In the genomic region with DNA sequence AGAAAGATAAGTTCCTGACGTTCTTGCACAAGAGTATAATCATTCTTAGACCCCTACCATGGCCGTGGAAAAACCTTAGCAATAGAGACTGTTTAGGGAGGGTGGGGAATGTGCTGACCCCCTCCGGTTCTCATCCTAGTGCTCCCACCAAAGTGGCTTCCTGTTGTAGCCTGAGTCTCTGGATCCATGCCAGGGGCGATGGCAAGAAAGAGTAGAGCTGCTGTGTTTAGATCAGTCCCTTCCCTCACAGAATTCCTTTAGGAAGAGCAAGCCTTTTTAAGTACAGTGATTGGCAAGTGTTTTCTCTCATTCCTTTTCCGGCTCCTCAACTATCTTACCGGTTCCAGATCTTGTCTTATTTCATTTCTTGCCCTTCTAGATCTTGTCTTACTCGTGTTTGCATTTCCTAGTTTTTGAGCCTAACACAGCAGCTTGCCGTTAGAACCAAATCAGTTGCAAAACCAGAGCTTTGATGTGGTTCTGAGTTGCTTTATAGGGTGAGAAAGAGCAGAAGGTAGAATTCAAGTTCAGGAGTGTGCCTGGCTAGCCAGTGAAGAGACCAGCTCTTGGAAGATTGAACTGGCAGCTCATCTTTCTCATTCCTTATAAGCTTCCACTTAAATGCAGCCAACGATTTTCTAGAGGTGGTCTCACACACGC, we compare ENCODE assay signal across 7 mouse cellular contexts. TPM values are rescaled to one million over a fixed set of nuclear protein-coding genes. Genes with fewer than 3 reads are reported as not detected.
A peak's percentile ranks its signal among the peaks of the same experiment; 100 is the strongest.
DNase-seq lines count a peak whose midpoint lies in the region; ATAC-seq and TF ChIP-seq lines count a peak whose summit lies in the region.

No protein-coding gene starts in this region.

- peak overlapping the region; percentile 89 for H3K4me2 ChIP-seq in hindbrain, embryonic 13.5 days
- peak overlapping the region; percentile 100 for H3K4me2 ChIP-seq in liver, embryonic 15.5 days
- H3K4me2 ChIP-seq in stomach, embryonic 14.5 days (replicated peaks; ENCODE audit: low read depth, low read length), result peak overlapping the region; percentile 89

- H3K4me1 ChIP-seq in thymus, adult 2 months (replicated peaks; ENCODE audit: control insufficient read depth, insufficient read depth, low read length), result peaks cover 45% of the 10 kb centered on the region
- peaks cover 12% of the 10 kb centered on the region for H3K4me1 ChIP-seq in cortical plate, adult 2 months (ENCODE audit: control insufficient read depth, insufficient read depth, low read length)
- peaks cover 70% of the 10 kb centered on the region for H3K4me1 ChIP-seq in hindbrain, embryonic 13.5 days (replicated peaks)
- peaks cover 76% of the 10 kb centered on the region for H3K4me1 ChIP-seq in liver, embryonic 15.5 days (replicated peaks)
- H3K4me1 ChIP-seq in stomach, embryonic 14.5 days (ENCODE audit: control insufficient read depth, insufficient read depth, low read length), result peaks cover 21% of the 10 kb centered on the region

- no peaks in the 10 kb centered on the region for H3K27me3 ChIP-seq in thymus, adult 2 months (ENCODE audit: control insufficient read depth, insufficient read depth, low read length)
- H3K27me3 ChIP-seq in hindbrain, embryonic 13.5 days, result peaks cover 15% of the 10 kb centered on the region
- peaks cover 23% of the 10 kb centered on the region for H3K27me3 ChIP-seq in liver, embryonic 15.5 days
- no peaks in the 10 kb centered on the region for H3K27me3 ChIP-seq in stomach, embryonic 14.5 days (ENCODE audit: control insufficient read depth, insufficient read depth, low read length)

- H3K36me3 ChIP-seq in thymus, adult 2 months (ENCODE audit: control insufficient read depth, insufficient read depth, low read length), result no peaks in the 10 kb centered on the region
- peaks cover 6% of the 10 kb centered on the region; the same call in 1 of the 2 replicates for H3K36me3 ChIP-seq in hindbrain, embryonic 13.5 days
- H3K36me3 ChIP-seq in liver, embryonic 15.5 days (replicated peaks), result peaks cover 21% of the 10 kb centered on the region
- H3K36me3 ChIP-seq in stomach, embryonic 14.5 days (ENCODE audit: control insufficient read depth, insufficient read depth, low read length), result no peaks in the 10 kb centered on the region

- no peak for DNase-seq in thymus, adult 2 months
- no peak for DNase-seq in thymus, adult 18-20 months
- no peak for DNase-seq in frontal cortex, postnatal 10 days (ENCODE audit: low spot score in 2 of 2)

- WGBS in thymus, adult 2 months, result 3% methylated on average over 10 of the region's 10 CpGs
- WGBS in hindbrain, embryonic 13.5 days, result 39% methylated on average over 10 of the region's 10 CpGs
- 33% methylated on average over 10 of the region's 10 CpGs for WGBS in liver, embryonic 15.5 days (ENCODE audit: insufficient replicate concordance)
- WGBS in stomach, embryonic 14.5 days, result 28% methylated on average over 10 of the region's 10 CpGs

- peak overlapping the region; percentile 97 for H3K9ac ChIP-seq in hindbrain, embryonic 13.5 days
- peak overlapping the region; percentile 92; the same call in 1 of the 2 replicates for H3K9ac ChIP-seq in liver, embryonic 15.5 days
- H3K9ac ChIP-seq in stomach, embryonic 14.5 days (replicated peaks; ENCODE audit: low read depth, low read length), result no peak overlapping the region

- no peak for TF ChIP-seq POLR2A in thymus, adult 2 months (IDR thresholded peaks at IDR 0.05; ENCODE audit: control insufficient read depth, extremely low read depth, insufficient read depth, low read length, poor library complexity)
- TF ChIP-seq POLR2A in cortical plate, adult 2 months (IDR thresholded peaks at IDR 0.05; ENCODE audit: extremely low read depth, insufficient read depth, low read length), result no peak

- no peak for ATAC-seq in hindbrain, embryonic 13.5 days (ENCODE audit: low FRiP score)
- no peak for ATAC-seq in liver, embryonic 15.5 days (ENCODE audit: insufficient read depth)
- no peak for ATAC-seq in stomach, embryonic 14.5 days (ENCODE audit: insufficient number of reproducible peaks, insufficient read depth, low FRiP score, low read depth)

- H3K9me3 ChIP-seq in hindbrain, embryonic 13.5 days, result no peaks in the 10 kb centered on the region
- no peaks in the 10 kb centered on the region for H3K9me3 ChIP-seq in liver, embryonic 15.5 days (replicated peaks)
- H3K9me3 ChIP-seq in stomach, embryonic 14.5 days (ENCODE audit: control insufficient read depth, low read depth, low read length), result no peaks in the 10 kb centered on the region

- H3K27ac ChIP-seq in thymus, adult 2 months (ENCODE audit: control insufficient read depth, insufficient read depth, low read length), result peak overlapping the region; percentile 43
- H3K27ac ChIP-seq in cortical plate, adult 2 months (ENCODE audit: insufficient read depth, low read length), result no peak overlapping the region
- H3K27ac ChIP-seq in hindbrain, embryonic 13.5 days, result peak overlapping the region; percentile 12; the same call in 1 of the 2 replicates
- H3K27ac ChIP-seq in liver, embryonic 15.5 days (replicated peaks), result peak overlapping the region; percentile 9; the same call in 1 of the 2 replicates
- no peak overlapping the region for H3K27ac ChIP-seq in stomach, embryonic 14.5 days (ENCODE audit: low read length)

- no peak for TF ChIP-seq CTCF in thymus, adult 2 months (IDR thresholded peaks at IDR 0.05; ENCODE audit: borderline replicate concordance, control insufficient read depth, extremely low read depth, insufficient read depth, low read length, poor library complexity)
- TF ChIP-seq CTCF in cortical plate, adult 2 months (IDR thresholded peaks at IDR 0.05; ENCODE audit: extremely low read depth, insufficient read depth, low read length), result no peak

- peak overlapping the region; percentile 27; the same call in 1 of the 2 replicates for H3K4me3 ChIP-seq in thymus, adult 2 months (ENCODE audit: control insufficient read depth, insufficient read depth, low read length)
- H3K4me3 ChIP-seq in cortical plate, adult 2 months (ENCODE audit: insufficient read depth, low read length), result peak overlapping the region; percentile 94
- peak overlapping the region; percentile 95 for H3K4me3 ChIP-seq in hindbrain, embryonic 13.5 days
- H3K4me3 ChIP-seq in liver, embryonic 15.5 days (replicated peaks), result peak overlapping the region; percentile 94
- peak overlapping the region; percentile 69; the same call in 1 of the 2 replicates for H3K4me3 ChIP-seq in stomach, embryonic 14.5 days (ENCODE audit: low read depth, low read length)

RNA-seq across cellular contexts. Expression of gene Inafm2, which starts 1.9 kb away (rescaled TPM):
- polyA plus RNA-seq in thymus, adult 2 months (2012; rRNA removed), result 18.9 and 25.7 TPM in 2 replicates
- polyA plus RNA-seq in cortical plate, adult 2 months (2012; rRNA removed), result 22.4 and 24.7 TPM in 2 replicates
- polyA plus RNA-seq in hindbrain, embryonic 13.5 days (2015; fragmentation: Nextera tagmentation; extraction: Ambion mirVana), result 23.5 and 24.8 TPM in 2 replicates
- 12.3 and 12.6 TPM in 2 replicates for polyA plus RNA-seq in liver, embryonic 15.5 days (2015; fragmentation: Nextera tagmentation; extraction: Ambion mirVana)
- polyA plus RNA-seq in stomach, embryonic 14.5 days (2014; fragmentation: Nextera tagmentation; extraction: Ambion mirVana), result 33.0 and 33.5 TPM in 2 replicates

RNA-seq across cellular contexts. Expression of gene Ccdc9b, which starts 15.0 kb away (rescaled TPM):
- 1.2 and 1.8 TPM in 2 replicates for polyA plus RNA-seq in thymus, adult 2 months (2012; rRNA removed)
- 3.5 and 4.2 TPM in 2 replicates for polyA plus RNA-seq in cortical plate, adult 2 months (2012; rRNA removed)
- polyA plus RNA-seq in hindbrain, embryonic 13.5 days (2015; fragmentation: Nextera tagmentation; extraction: Ambion mirVana), result 1.2 and 1.4 TPM in 2 replicates
- polyA plus RNA-seq in liver, embryonic 15.5 days (2015; fragmentation: Nextera tagmentation; extraction: Ambion mirVana), result 0.20 and 0.29 TPM in 2 replicates
- polyA plus RNA-seq in stomach, embryonic 14.5 days (2014; fragmentation: Nextera tagmentation; extraction: Ambion mirVana), result 0.75 and 1.4 TPM in 2 replicates

RNA-seq across cellular contexts. Expression of gene Plcb2, which starts 19.2 kb away (rescaled TPM):
- 79.9 and 94.4 TPM in 2 replicates for polyA plus RNA-seq in thymus, adult 2 months (2012; rRNA removed)
- 2.9 and 3.0 TPM in 2 replicates for polyA plus RNA-seq in cortical plate, adult 2 months (2012; rRNA removed)
- polyA plus RNA-seq in hindbrain, embryonic 13.5 days (2015; fragmentation: Nextera tagmentation; extraction: Ambion mirVana), result 0.48 and 0.64 TPM in 2 replicates
- 2.3 and 2.9 TPM in 2 replicates for polyA plus RNA-seq in liver, embryonic 15.5 days (2015; fragmentation: Nextera tagmentation; extraction: Ambion mirVana)
- 1.3 and 2.0 TPM in 2 replicates for polyA plus RNA-seq in stomach, embryonic 14.5 days (2014; fragmentation: Nextera tagmentation; extraction: Ambion mirVana)

RNA-seq across cellular contexts. Expression of gene Phgr1, which starts 25.1 kb away (rescaled TPM):
- 3.3 and 4.9 TPM in 2 replicates for polyA plus RNA-seq in thymus, adult 2 months (2012; rRNA removed)
- not detected in 2 replicates for polyA plus RNA-seq in cortical plate, adult 2 months (2012; rRNA removed)
- polyA plus RNA-seq in hindbrain, embryonic 13.5 days (2015; fragmentation: Nextera tagmentation; extraction: Ambion mirVana), result not detected in 2 replicates
- polyA plus RNA-seq in liver, embryonic 15.5 days (2015; fragmentation: Nextera tagmentation; extraction: Ambion mirVana), result not detected in 2 replicates
- polyA plus RNA-seq in stomach, embryonic 14.5 days (2014; fragmentation: Nextera tagmentation; extraction: Ambion mirVana), result 22.2 and 24.8 TPM in 2 replicates

RNA-seq across cellular contexts. Expression of gene Disp2, which starts 32.1 kb away (rescaled TPM):
- polyA plus RNA-seq in thymus, adult 2 months (2012; rRNA removed), result 0.36 and 0.41 TPM in 2 replicates
- polyA plus RNA-seq in cortical plate, adult 2 months (2012; rRNA removed), result 128 and 137 TPM in 2 replicates
- 37.3 and 41.5 TPM in 2 replicates for polyA plus RNA-seq in hindbrain, embryonic 13.5 days (2015; fragmentation: Nextera tagmentation; extraction: Ambion mirVana)
- polyA plus RNA-seq in liver, embryonic 15.5 days (2015; fragmentation: Nextera tagmentation; extraction: Ambion mirVana), result 0.26 and 0.32 TPM in 2 replicates
- polyA plus RNA-seq in stomach, embryonic 14.5 days (2014; fragmentation: Nextera tagmentation; extraction: Ambion mirVana), result 2.1 and 2.8 TPM in 2 replicates

Comparison
In these comparisons a context has a peak if more than half of its experiments do, and no peak if none do; other contexts are left out.
1. H3K27ac ChIP-seq: peak in thymus, adult 2 months (single experiment), hindbrain, embryonic 13.5 days (single experiment) and liver, embryonic 15.5 days (single experiment); none in cortical plate, adult 2 months (single experiment) and stomach, embryonic 14.5 days (single experiment).
2. H3K4me3 ChIP-seq: peak in every context shown above with its lines; median percentile 95 in hindbrain, embryonic 13.5 days; 94 in cortical plate, adult 2 months; 94 in liver, embryonic 15.5 days; 69 in stomach, embryonic 14.5 days; 27 in thymus, adult 2 months.
3. RNA of gene Plcb2, which starts 19.2 kb away (polyA plus RNA-seq): 79.9 to 94.4 TPM in thymus, adult 2 months; 2.9 to 3.0 TPM in cortical plate, adult 2 months, 2.3 to 2.9 TPM in liver, embryonic 15.5 days, 1.3 to 2.0 TPM in stomach, embryonic 14.5 days and 0.48 to 0.64 TPM in hindbrain, embryonic 13.5 days; every median in the first group is over 10 times any median in the second.
4. Peak in every context shown above with its lines, with median percentiles within 50 percentile points of each other: H3K4me2 ChIP-seq.